Mouse (Mus musculus): ENCODE measurements around the gene Acbd6.
A peak's percentile ranks its signal among the peaks of the same experiment; 100 is the strongest.

DNA sequence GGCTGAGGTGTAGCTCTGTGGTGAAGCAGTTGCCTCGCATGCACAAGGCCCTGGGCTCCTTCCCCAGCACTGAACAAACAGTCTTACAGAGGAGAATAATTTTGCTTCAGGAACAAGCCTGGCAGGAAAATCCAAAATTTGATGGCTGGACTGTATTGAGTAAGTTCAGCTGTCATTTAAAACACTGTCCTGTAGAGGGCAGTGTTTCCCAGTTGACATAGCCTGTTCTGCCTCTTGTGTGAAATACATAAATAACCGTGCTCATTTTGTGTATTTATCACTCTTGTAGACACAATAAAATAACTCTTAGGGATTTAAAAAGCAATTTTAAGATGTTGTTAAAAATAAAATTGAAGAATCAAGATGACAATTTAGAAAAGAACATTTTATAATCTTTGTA lies 18.5 kb downstream of the Acbd6 start:
- TF ChIP-seq POLR2A (IDR thresholded peaks at IDR 0.05; ENCODE audit: extremely low read depth, insufficient read depth, low read length) (no peak), CTCF (IDR thresholded peaks at IDR 0.05; ENCODE audit: extremely low read depth, insufficient read depth, low read length) (peak; percentile 35; the same call in 1 of the 2 replicates)
